Mouse (Mus musculus): ENCODE results near the gene Zswim1. TPM values are rescaled to one million over a fixed set of nuclear protein-coding genes. Genes with fewer than 3 reads are reported as not detected.
"Not testable (repeated sequence)": the region's sequence is repeated elsewhere in the genome, so short reads cannot be mapped to it uniquely, and the experiment has no call there.

The Zswim1 gene
- polyA plus RNA-seq, 1 experiment from 2014 or later, result 25.7 TPM

GRCm38 (mm10) chr2:164790451-164790850 is 32.0 kb upstream of the Zswim1 start:
- no peaks in the 10 kb centered on the region for H3K27me3 ChIP-seq (ENCODE audit: control insufficient read depth, insufficient read depth, low read length)
- DNase-seq (ENCODE audit: low spot score) (no peak), ATAC-seq (ENCODE audit: low FRiP score) (no peak)
- no peak overlapping the region for H3K4me3 ChIP-seq (replicated peaks; ENCODE audit: low read length)
- H3K4me2 ChIP-seq (replicated peaks), result no peak overlapping the region
- no peak overlapping the region for H3K27ac ChIP-seq
- no peaks in the 10 kb centered on the region for H3K9me3 ChIP-seq (ENCODE audit: control insufficient read depth, low read length)
- H3K36me3 ChIP-seq (replicated peaks; ENCODE audit: control insufficient read depth, insufficient read depth), result peaks cover 55% of the 10 kb centered on the region
- no peak overlapping the region for H3K9ac ChIP-seq
- 86% methylated on average over 4 of the region's 4 CpGs for WGBS
- peaks cover 7% of the 10 kb centered on the region; the same call in 1 of the 2 replicates for H3K4me1 ChIP-seq (replicated peaks; ENCODE audit: control insufficient read depth, insufficient read depth, low read length)

- no peak overlapping the region for H3K27ac ChIP-seq
- no peak overlapping the region for H3K9ac ChIP-seq
- no peak overlapping the region for H3K4me3 ChIP-seq (replicated peaks; ENCODE audit: low read length)
- peaks cover 68% of the 10 kb centered on the region for H3K36me3 ChIP-seq (replicated peaks; ENCODE audit: control insufficient read depth, insufficient read depth)
- no peaks in the 10 kb centered on the region for H3K27me3 ChIP-seq (ENCODE audit: control insufficient read depth, insufficient read depth, low read length)
- no peak for ATAC-seq (ENCODE audit: low FRiP score)
- DNase-seq (ENCODE audit: low spot score), result no peak
- H3K9me3 ChIP-seq (ENCODE audit: control insufficient read depth, low read length), result no peaks in the 10 kb centered on the region
- H3K4me2 ChIP-seq (replicated peaks), result no peak overlapping the region
- 89% methylated on average over 18 of the region's 18 CpGs for WGBS
- H3K4me1 ChIP-seq (replicated peaks; ENCODE audit: control insufficient read depth, insufficient read depth, low read length), result 0 out of 2 replicates have a peak, but pooled peaks cover under 1% of the 10 kb centered on the region
These were observed 30.6 kb upstream of the Zswim1 start for GRCm38 (mm10) chr2:164791841-164792261.

GRCm38 (mm10) chr2:164792400-164793190 is 29.9 kb upstream of the Zswim1 start:
- DNase-seq (ENCODE audit: low spot score), result no peak
- no peak for ATAC-seq (ENCODE audit: low FRiP score)
- Histone ChIP-seq H3K27ac (no peak overlapping the region), H3K36me3 (replicated peaks; ENCODE audit: control insufficient read depth, insufficient read depth) (peaks cover 74% of the 10 kb centered on the region), H3K4me2 (replicated peaks) (no peak overlapping the region), H3K9ac (no peak overlapping the region), H3K4me3 (replicated peaks; ENCODE audit: low read length) (no peak overlapping the region), H3K27me3 (ENCODE audit: control insufficient read depth, insufficient read depth, low read length) (no peaks in the 10 kb centered on the region), H3K9me3 (ENCODE audit: control insufficient read depth, low read length) (no peaks in the 10 kb centered on the region), H3K4me1 (replicated peaks; ENCODE audit: control insufficient read depth, insufficient read depth, low read length) (no peaks in the 10 kb centered on the region)
- 95% methylated on average over 12 of the region's 12 CpGs for WGBS

- H3K27me3 ChIP-seq (ENCODE audit: control insufficient read depth, insufficient read depth, low read length), result no peaks in the 10 kb centered on the region
- ATAC-seq (ENCODE audit: low FRiP score), result no peak
- WGBS, result 82% methylated on average over 3 of the region's 3 CpGs
- no peak overlapping the region for H3K4me2 ChIP-seq (replicated peaks)
- H3K4me1 ChIP-seq (replicated peaks; ENCODE audit: control insufficient read depth, insufficient read depth, low read length), result no peaks in the 10 kb centered on the region
- no peak overlapping the region for H3K4me3 ChIP-seq (replicated peaks; ENCODE audit: low read length)
- DNase-seq (ENCODE audit: low spot score), result peak; percentile 55
- no peak overlapping the region for H3K9ac ChIP-seq
- no peak overlapping the region for H3K27ac ChIP-seq
- no peaks in the 10 kb centered on the region for H3K9me3 ChIP-seq (ENCODE audit: control insufficient read depth, low read length)
- peaks cover 80% of the 10 kb centered on the region for H3K36me3 ChIP-seq (replicated peaks; ENCODE audit: control insufficient read depth, insufficient read depth)
These were observed 29.2 kb upstream of the Zswim1 start for GRCm38 (mm10) chr2:164793236-164793635.

- H3K4me2 ChIP-seq (replicated peaks), result no peak overlapping the region
- H3K9ac ChIP-seq, result no peak overlapping the region
- H3K27ac ChIP-seq, result no peak overlapping the region
- H3K4me3 ChIP-seq (replicated peaks; ENCODE audit: low read length), result no peak overlapping the region
- H3K27me3 ChIP-seq (ENCODE audit: control insufficient read depth, insufficient read depth, low read length), result no peaks in the 10 kb centered on the region
- DNase-seq (ENCODE audit: low spot score) (no peak), ATAC-seq (ENCODE audit: low FRiP score) (no peak)
- no peaks in the 10 kb centered on the region for H3K4me1 ChIP-seq (replicated peaks; ENCODE audit: control insufficient read depth, insufficient read depth, low read length)
- H3K9me3 ChIP-seq (ENCODE audit: control insufficient read depth, low read length), result no peaks in the 10 kb centered on the region
- peaks cover 83% of the 10 kb centered on the region for H3K36me3 ChIP-seq (replicated peaks; ENCODE audit: control insufficient read depth, insufficient read depth)
- WGBS, result 93% methylated on average over 2 of the region's 2 CpGs
These were observed 28.7 kb upstream of the Zswim1 start for GRCm38 (mm10) chr2:164793772-164794171.

GRCm38 (mm10) chr2:164794293-164794692 is 28.2 kb upstream of the Zswim1 start:
- Histone ChIP-seq H3K4me3 (replicated peaks; ENCODE audit: low read length) (no peak overlapping the region), H3K4me1 (replicated peaks; ENCODE audit: control insufficient read depth, insufficient read depth, low read length) (no peaks in the 10 kb centered on the region), H3K9me3 (ENCODE audit: control insufficient read depth, low read length) (no peaks in the 10 kb centered on the region), H3K36me3 (replicated peaks; ENCODE audit: control insufficient read depth, insufficient read depth) (peaks cover 83% of the 10 kb centered on the region), H3K27ac (no peak overlapping the region), H3K4me2 (replicated peaks) (no peak overlapping the region), H3K27me3 (ENCODE audit: control insufficient read depth, insufficient read depth, low read length) (no peaks in the 10 kb centered on the region), H3K9ac (no peak overlapping the region)
- 37% methylated on average over 5 of the region's 5 CpGs for WGBS
- peak; percentile 89 for DNase-seq (ENCODE audit: low spot score)
- ATAC-seq (ENCODE audit: low FRiP score), result 0 out of 2 replicates have a peak, but pooled peaks have one; percentile 28

- Histone ChIP-seq H3K9me3 (ENCODE audit: control insufficient read depth, low read length) (no peaks in the 10 kb centered on the region), H3K27ac (no peak overlapping the region), H3K4me1 (replicated peaks; ENCODE audit: control insufficient read depth, insufficient read depth, low read length) (no peaks in the 10 kb centered on the region), H3K4me2 (replicated peaks) (no peak overlapping the region), H3K4me3 (replicated peaks; ENCODE audit: low read length) (no peak overlapping the region), H3K36me3 (replicated peaks; ENCODE audit: control insufficient read depth, insufficient read depth) (peaks cover 84% of the 10 kb centered on the region), H3K9ac (no peak overlapping the region), H3K27me3 (ENCODE audit: control insufficient read depth, insufficient read depth, low read length) (no peaks in the 10 kb centered on the region)
- DNase-seq (ENCODE audit: low spot score), result no peak
- WGBS, result 84% methylated on average over 4 of the region's 4 CpGs
- no peak for ATAC-seq (ENCODE audit: low FRiP score)
These were observed 26.6 kb upstream of the Zswim1 start for GRCm38 (mm10) chr2:164795868-164796267.

- H3K36me3 ChIP-seq (replicated peaks; ENCODE audit: control insufficient read depth, insufficient read depth), result peaks cover 69% of the 10 kb centered on the region
- not testable (repeated sequence) for H3K27ac ChIP-seq; DNase-seq (ENCODE audit: low spot score); H3K9me3 ChIP-seq (ENCODE audit: control insufficient read depth, low read length); H3K4me3 ChIP-seq (replicated peaks; ENCODE audit: low read length); H3K27me3 ChIP-seq (ENCODE audit: control insufficient read depth, insufficient read depth, low read length); ATAC-seq (ENCODE audit: low FRiP score); H3K4me1 ChIP-seq (replicated peaks; ENCODE audit: control insufficient read depth, insufficient read depth, low read length); H3K9ac ChIP-seq; H3K4me2 ChIP-seq (replicated peaks)
- WGBS, result 83% methylated on average over 6 of the region's 6 CpGs
These were observed 23.9 kb upstream of the Zswim1 start for GRCm38 (mm10) chr2:164798554-164798953.

- ATAC-seq (ENCODE audit: low FRiP score), result no peak
These were observed 22.1 kb upstream of the Zswim1 start for GRCm38 (mm10) chr2:164800252-164801004.

More at GRCm38 (mm10) chr2:164800252-164801004, 22.1 kb upstream of the Zswim1 start:
- WGBS, result 92% methylated on average over 13 of the region's 13 CpGs
- no peak overlapping the region for H3K4me2 ChIP-seq (replicated peaks)
- peaks cover 15% of the 10 kb centered on the region; the same call in 1 of the 2 replicates for H3K4me1 ChIP-seq (replicated peaks; ENCODE audit: control insufficient read depth, insufficient read depth, low read length)
- no peak overlapping the region for H3K27ac ChIP-seq
- H3K27me3 ChIP-seq (ENCODE audit: control insufficient read depth, insufficient read depth, low read length), result no peaks in the 10 kb centered on the region
- no peak overlapping the region for H3K9ac ChIP-seq
- no peak for DNase-seq (ENCODE audit: low spot score)
- peaks cover 59% of the 10 kb centered on the region for H3K36me3 ChIP-seq (replicated peaks; ENCODE audit: control insufficient read depth, insufficient read depth)
- no peak overlapping the region for H3K4me3 ChIP-seq (replicated peaks; ENCODE audit: low read length)
- no peaks in the 10 kb centered on the region for H3K9me3 ChIP-seq (ENCODE audit: control insufficient read depth, low read length)

Data from hindbrain, embryonic 14.5 days (tissue).